Mouse (Mus musculus): ENCODE data around the gene Gm17428.

GRCm38 (mm10) chr14:54937361-54938182 is 39.2 kb upstream of the Gm17428 start:
- no peak for TF ChIP-seq CTCF (IDR thresholded peaks at IDR 0.05; ENCODE audit: low read depth, low read length)
- TF ChIP-seq POLR2A (IDR thresholded peaks at IDR 0.05; ENCODE audit: borderline replicate concordance, low read depth, low read length) = no peak

All from bone marrow macrophage, adult 2 months (primary cell).